Mouse (Mus musculus) neural tube, embryonic 14.5 days (tissue): ENCODE measurements around the gene Zfp715. TPM values are rescaled to one million over a fixed set of nuclear protein-coding genes. Genes with fewer than 3 reads are reported as not detected.
"Not testable (repeated sequence)": the region's sequence is repeated elsewhere in the genome, so short reads cannot be mapped to it uniquely, and the experiment has no call there.

ENCODE experiments used
- ATAC-seq: fragments of 200-750 bp; cut with Nextera tagmentation; 2 replicates; pipeline ENCODE4 v1.8.0; 2017; ENCODE audit warnings: low read depth, mild to moderate bottlenecking, moderate TSS enrichment, moderate library complexity
- H3K27ac ChIP-seq: fragments of 300-500 bp; sonication (generic); 2 replicates; pipeline ENCODE4 v1.5.1; 2014; ENCODE audit warnings: low read depth, mild to moderate bottlenecking, control low read depth, low read length, moderate library complexity, mixed read lengths
- H3K27me3 ChIP-seq: fragments of 300-500 bp; sonication (generic); 2 replicates; pipeline ENCODE4 v1.6.1; 2014; ENCODE audit warnings: low read length; ENCODE audit not compliant: control insufficient read depth, insufficient read depth
- H3K36me3 ChIP-seq: fragments of 300-500 bp; sonication (generic); 2 replicates; pipeline ENCODE4 v1.6.1; 2014; ENCODE audit warnings: low read length, mixed read lengths; ENCODE audit not compliant: control insufficient read depth, insufficient read depth
- H3K4me1 ChIP-seq: fragments of 300-500 bp; sonication (generic); 2 replicates; pipeline ENCODE4 v1.6.1; 2014; ENCODE audit warnings: low read length; ENCODE audit not compliant: control insufficient read depth, insufficient read depth
- H3K4me2 ChIP-seq: fragments of 300-500 bp; sonication (generic); 2 replicates; pipeline ENCODE4 v1.6.1; 2014; ENCODE audit warnings: mild to moderate bottlenecking, low read depth, low read length, control low read depth
- H3K4me3 ChIP-seq: fragments of 300-500 bp; sonication (generic); 2 replicates; pipeline ENCODE4 v1.5.1; 2014; ENCODE audit warnings: low read depth, low read length, control low read depth, mixed read lengths
- H3K9ac ChIP-seq: fragments of 300-500 bp; sonication (generic); replicated peaks from 2 replicates; pipeline ENCODE4 v1.6.1; 2014; ENCODE audit warnings: low read depth, mild to moderate bottlenecking, control low read depth, low read length, mixed read lengths
- H3K9me3 ChIP-seq: fragments of 300-500 bp; sonication (generic); 2 replicates; pipeline ENCODE4 v1.6.1; 2016; ENCODE audit warnings: low read length; ENCODE audit not compliant: control insufficient read depth
- WGBS: fragments of 180-500 bp; shearing (Covaris S2); extraction: QIAGEN DNeasy Blood & Tissue Kit; methylation state at CpG from one replicate; pipeline ENCODE4 v1.1.7; 2014; 5-methylcytosine and 5-hydroxymethylcytosine counted together
- polyA plus RNA-seq: library from polyadenylated mRNA; unstranded; fragments of >200 nt; fragmentation: Nextera tagmentation; extraction: Ambion mirVana; gene quantifications from 2 replicates; pipeline ENCODE4 v1.2.1, GENCODE M21; 2014

Gene Zfp715
- polyA plus RNA-seq, 1 experiment from 2014 or later, result 24.6 TPM

DNA sequence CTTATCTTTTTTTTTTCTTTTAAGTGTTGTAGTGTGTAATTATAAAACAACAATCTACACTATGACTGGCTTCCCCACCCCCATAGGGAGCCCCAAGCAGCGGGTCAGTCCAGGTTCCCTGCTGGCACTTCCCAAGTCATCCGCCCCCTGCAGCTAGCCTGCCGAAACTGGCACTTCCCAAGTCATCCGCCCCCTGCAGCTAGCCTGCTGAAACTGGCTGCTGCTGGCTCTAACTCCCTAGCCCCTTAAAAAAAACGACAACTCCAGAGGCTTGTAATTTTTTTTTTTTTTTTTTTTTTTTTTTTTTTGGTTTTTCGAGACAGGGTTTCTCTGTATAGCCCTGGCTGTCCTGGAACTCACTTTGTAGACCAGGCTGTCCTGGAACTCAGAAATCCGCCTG is 36.9 kb downstream of the Zfp715 start:
- 40% methylated on average over 6 of the region's 7 CpGs for WGBS
- H3K4me2 ChIP-seq, H3K27me3 ChIP-seq, H3K9me3 ChIP-seq, H3K4me1 ChIP-seq, H3K4me3 ChIP-seq, H3K9ac ChIP-seq, ATAC-seq, H3K36me3 ChIP-seq, H3K27ac ChIP-seq: not testable (repeated sequence)

GRCm38 (mm10) chr7:43273476-43273875 is 39.6 kb downstream of the Zfp715 start:
- WGBS, result 71% methylated on average over 1 of the region's 1 CpGs
- Histone ChIP-seq H3K27ac (no peak overlapping the region), H3K36me3 (no peaks in the 10 kb centered on the region), H3K27me3 (no peaks in the 10 kb centered on the region), H3K4me1 (no peaks in the 10 kb centered on the region), H3K9ac (no peak overlapping the region), H3K4me3 (no peak overlapping the region), H3K9me3 (no peaks in the 10 kb centered on the region; the same call in 1 of the 2 replicates), H3K4me2 (no peak overlapping the region)
- no peak for ATAC-seq

DNA sequence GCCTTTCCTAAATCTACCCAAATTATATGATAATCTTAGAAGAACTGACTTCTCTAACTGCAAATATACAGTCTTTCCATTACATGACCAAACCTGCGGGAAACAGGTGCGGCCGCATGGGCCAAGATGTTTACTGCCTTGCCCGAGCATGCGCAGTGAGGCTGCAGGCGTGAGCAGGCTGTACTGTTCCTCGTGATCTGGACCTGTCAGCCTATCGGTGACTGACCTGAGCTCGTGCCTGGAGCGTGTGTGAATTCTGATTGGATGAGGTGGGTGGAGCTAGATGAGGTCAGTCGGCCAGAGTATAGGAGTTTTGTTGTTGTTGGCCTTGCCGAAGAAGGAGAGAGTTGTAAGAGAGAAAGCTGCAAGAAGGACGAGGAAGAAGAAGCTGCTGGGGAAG is 45.7 kb downstream of the Zfp715 start:
- H3K9ac ChIP-seq, H3K9me3 ChIP-seq, H3K36me3 ChIP-seq, H3K27ac ChIP-seq, H3K4me1 ChIP-seq, H3K4me3 ChIP-seq, ATAC-seq, H3K27me3 ChIP-seq, H3K4me2 ChIP-seq: not testable (repeated sequence)
- WGBS, result 91% methylated on average over 13 of the region's 13 CpGs

GRCm38 (mm10) chr7:43253540-43253939 is 59.6 kb downstream of the Zfp715 start:
- Histone ChIP-seq H3K27ac (no peak overlapping the region), H3K4me1 (no peaks in the 10 kb centered on the region), H3K4me3 (no peak overlapping the region), H3K4me2 (no peak overlapping the region), H3K9me3 (no peaks in the 10 kb centered on the region), H3K9ac (no peak overlapping the region), H3K36me3 (no peaks in the 10 kb centered on the region), H3K27me3 (no peaks in the 10 kb centered on the region)
- WGBS, result 84% methylated on average over 7 of the region's 7 CpGs
- ATAC-seq, result no peak

GRCm38 (mm10) chr7:43250718-43251117 is 62.4 kb downstream of the Zfp715 start:
- not testable (repeated sequence) for H3K27ac ChIP-seq, H3K27me3 ChIP-seq, H3K4me3 ChIP-seq, H3K9me3 ChIP-seq, ATAC-seq, H3K4me1 ChIP-seq, H3K9ac ChIP-seq, H3K4me2 ChIP-seq, H3K36me3 ChIP-seq
- WGBS, result 72% methylated on average over 1 of the region's 1 CpGs

Other genes starting within 250 kb of the Zfp715 start
- gene Zfp936, start 199.1 kb downstream of the Zfp715 start, polyA plus RNA-seq, result not detected in 2 replicates
- gene Siglecf, start 38.0 kb upstream of the Zfp715 start, polyA plus RNA-seq, result 0.12 and 0.28 TPM in 2 replicates
- not detected in 2 replicates for gene Siglecg, start 94.9 kb upstream of the Zfp715 start, polyA plus RNA-seq
- not detected in 2 replicates for gene Lim2, start 114.4 kb upstream of the Zfp715 start, polyA plus RNA-seq
- not detected in 2 replicates for gene Nkg7, start 123.8 kb upstream of the Zfp715 start, polyA plus RNA-seq
- not detected in 2 replicates for gene Cldnd2, start 127.5 kb upstream of the Zfp715 start, polyA plus RNA-seq
- 107 and 129 TPM in 2 replicates for gene Etfb, start 130.8 kb upstream of the Zfp715 start, polyA plus RNA-seq
- 0.27 and 0.41 TPM in 2 replicates for gene Gm45233, start 130.8 kb upstream of the Zfp715 start, polyA plus RNA-seq
- 13.6 and 15.4 TPM in 2 replicates for gene Vsig10l, start 149.9 kb upstream of the Zfp715 start, polyA plus RNA-seq
- gene Iglon5, start 176.8 kb upstream of the Zfp715 start, polyA plus RNA-seq, result 9.8 and 14.6 TPM in 2 replicates
- gene 4931406B18Rik, start 192.6 kb upstream of the Zfp715 start, polyA plus RNA-seq, result 0.05 TPM in 1 of 2 replicates, not detected in the other
- gene Cd33, start 231.1 kb upstream of the Zfp715 start, polyA plus RNA-seq, result 0.87 and 1.3 TPM in 2 replicates
- 7.8 and 10.7 TPM in 2 replicates for gene Zfp658, start 249.0 kb upstream of the Zfp715 start, polyA plus RNA-seq